Mouse (Mus musculus) intestine, postnatal 0 days (tissue): Measurements from ENCODE around the gene Hs3st5. TPM values are rescaled to one million over a fixed set of nuclear protein-coding genes. Genes with fewer than 3 reads are reported as not detected.

ENCODE experiments used
- ATAC-seq: fragments of 200-750 bp; cut with Nextera tagmentation; 2 replicates; pipeline ENCODE4 v1.8.0; 2017; ENCODE audit warnings: mild to moderate bottlenecking, moderate TSS enrichment, moderate library complexity
- H3K27ac ChIP-seq: fragments of 300-500 bp; sonication (generic); 2 replicates; pipeline ENCODE4 v1.5.1; 2014; ENCODE audit warnings: mild to moderate bottlenecking, low read depth, low read length, moderate library complexity
- H3K27me3 ChIP-seq: fragments of 300-500 bp; sonication (generic); replicated peaks from 2 replicates; pipeline ENCODE4 v1.6.1; 2014; ENCODE audit warnings: low read length, mixed read lengths; ENCODE audit not compliant: control insufficient read depth, insufficient read depth
- H3K36me3 ChIP-seq: fragments of 300-500 bp; sonication (generic); 2 replicates; pipeline ENCODE4 v1.6.1; 2014; ENCODE audit warnings: mild to moderate bottlenecking, moderate library complexity; ENCODE audit not compliant: control insufficient read depth, insufficient read depth
- H3K4me1 ChIP-seq: fragments of 300-500 bp; sonication (generic); replicated peaks from 2 replicates; pipeline ENCODE4 v1.6.1; 2014; ENCODE audit warnings: antibody characterized with exemption, low read length, mixed read lengths; ENCODE audit not compliant: control insufficient read depth, insufficient read depth
- H3K4me2 ChIP-seq: fragments of 300-500 bp; sonication (generic); replicated peaks from 2 replicates; pipeline ENCODE4 v1.6.1; 2014; ENCODE audit warnings: low read depth, mild to moderate bottlenecking, moderate library complexity
- H3K4me3 ChIP-seq: fragments of 300-500 bp; sonication (generic); 2 replicates; pipeline ENCODE4 v1.5.1; 2014; ENCODE audit warnings: low read depth, low read length
- H3K9ac ChIP-seq: fragments of 300-500 bp; sonication (generic); 2 replicates; pipeline ENCODE4 v1.6.1; 2014; ENCODE audit warnings: mild to moderate bottlenecking, low read depth, low read length
- H3K9me3 ChIP-seq: fragments of 300-500 bp; sonication (generic); 2 replicates; pipeline ENCODE4 v1.6.1; 2016; ENCODE audit warnings: mixed run types; ENCODE audit not compliant: control insufficient read depth
- CTCF ChIP-seq: sonication (generic); IDR thresholded peaks from 2 replicates; pipeline ENCODE4 v1.5.1; 2016; ENCODE audit warnings: low read depth, mild to moderate bottlenecking, control low read depth, antibody characterized with exemption, moderate library complexity
- WGBS: fragments of 180-500 bp; shearing (Covaris S2); extraction: QIAGEN DNeasy Blood & Tissue Kit; methylation state at CpG from one replicate; pipeline ENCODE4 v1.1.7; 2014; 5-methylcytosine and 5-hydroxymethylcytosine counted together
- polyA plus RNA-seq: library from polyadenylated mRNA; unstranded; fragments of >200 nt; fragmentation: Nextera tagmentation; extraction: Ambion mirVana; gene quantifications from 2 replicates; pipeline ENCODE4 v1.2.1, GENCODE M21; 2015

Hs3st5 gene
- polyA plus RNA-seq, 1 experiment from 2014 or later, result 1.4 TPM

DNA sequence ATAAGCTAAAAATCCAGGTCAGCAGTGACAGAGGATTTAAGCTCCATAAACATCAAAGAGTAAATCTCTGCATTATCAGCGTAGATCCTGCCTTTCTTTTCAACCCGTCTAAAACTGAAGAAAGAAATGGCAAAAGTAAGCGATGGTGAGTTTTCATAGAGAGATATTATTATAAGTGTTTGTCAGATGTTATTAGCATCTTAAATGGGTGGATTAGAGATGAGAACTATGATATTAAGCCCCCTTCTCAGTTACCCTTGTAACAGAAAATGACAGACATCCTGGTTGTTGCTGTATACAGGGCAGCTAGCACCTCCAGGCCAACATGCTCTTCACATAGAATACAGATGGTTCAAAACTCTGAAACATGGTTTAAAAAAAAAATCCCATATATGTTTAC, 22.6 kb upstream of the Hs3st5 start:
- Histone ChIP-seq H3K27ac (no peak overlapping the region), H3K4me3 (no peak overlapping the region), H3K4me2 (no peak overlapping the region), H3K9ac (no peak overlapping the region), H3K4me1 (no peaks in the 10 kb centered on the region), H3K9me3 (no peaks in the 10 kb centered on the region), H3K36me3 (no peaks in the 10 kb centered on the region), H3K27me3 (no peaks in the 10 kb centered on the region)
- no peak for TF ChIP-seq CTCF
- WGBS, result 64% methylated on average over 3 of the region's 3 CpGs
- ATAC-seq, result no peak

DNA sequence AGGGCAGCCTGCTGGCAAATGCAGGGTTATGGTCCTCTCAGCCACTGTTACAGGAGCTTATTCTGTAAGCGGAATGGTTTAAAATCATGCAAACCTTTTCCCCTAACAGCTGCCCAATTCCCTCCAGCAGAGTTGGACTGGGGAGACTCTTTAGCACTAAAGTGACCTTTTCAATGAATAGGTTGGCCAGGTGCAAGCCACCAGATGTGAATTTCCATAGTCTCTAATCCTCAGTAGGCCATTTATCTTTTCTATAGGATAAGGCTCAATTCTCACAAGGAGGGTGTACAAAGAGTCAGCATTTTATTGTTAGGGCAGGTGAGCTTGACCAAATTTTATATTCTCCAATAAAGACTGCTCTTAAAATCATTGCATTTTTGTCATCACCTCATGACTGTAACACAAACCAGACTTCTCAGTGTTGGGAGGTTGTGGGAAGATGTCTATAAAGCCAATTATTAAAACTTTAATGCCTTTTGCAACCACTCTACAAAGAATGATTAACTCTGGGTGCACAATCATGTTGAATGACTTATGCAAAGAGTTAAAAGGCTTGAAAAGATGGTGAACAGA, 21.8 kb upstream of the Hs3st5 start:
- Histone ChIP-seq H3K9me3 (no peaks in the 10 kb centered on the region), H3K4me2 (no peak overlapping the region), H3K4me1 (no peaks in the 10 kb centered on the region), H3K27ac (no peak overlapping the region), H3K4me3 (no peak overlapping the region), H3K36me3 (no peaks in the 10 kb centered on the region), H3K9ac (no peak overlapping the region), H3K27me3 (no peaks in the 10 kb centered on the region)
- 88% methylated on average over 1 of the region's 1 CpGs for WGBS
- ATAC-seq, result no peak
- TF ChIP-seq CTCF, result no peak

GRCm38 (mm10) chr10:36493566-36493965, 13.0 kb upstream of the Hs3st5 start:
- Histone ChIP-seq H3K4me1 (no peaks in the 10 kb centered on the region), H3K36me3 (no peaks in the 10 kb centered on the region), H3K4me2 (no peak overlapping the region), H3K9me3 (no peaks in the 10 kb centered on the region), H3K27me3 (no peaks in the 10 kb centered on the region), H3K4me3 (no peak overlapping the region), H3K9ac (no peak overlapping the region), H3K27ac (no peak overlapping the region)
- ATAC-seq, result no peak
- no peak for TF ChIP-seq CTCF
- WGBS, result 83% methylated on average over 1 of the region's 1 CpGs

- Histone ChIP-seq H3K4me1 (no peaks in the 10 kb centered on the region), H3K36me3 (no peaks in the 10 kb centered on the region), H3K9ac (no peak overlapping the region), H3K4me2 (no peak overlapping the region), H3K27ac (no peak overlapping the region), H3K9me3 (no peaks in the 10 kb centered on the region), H3K4me3 (no peak overlapping the region), H3K27me3 (no peaks in the 10 kb centered on the region)
- 76% methylated on average over 1 of the region's 1 CpGs for WGBS
- TF ChIP-seq CTCF, result no peak
- ATAC-seq, result no peak
Measured at GRCm38 (mm10) chr10:36499713-36500112, 6.9 kb upstream of the Hs3st5 start.

- peaks cover 26% of the 10 kb centered on the region for H3K27me3 ChIP-seq
- H3K27ac ChIP-seq, result no peak overlapping the region
- H3K4me1 ChIP-seq, result no peaks in the 10 kb centered on the region
- no peak overlapping the region for H3K9ac ChIP-seq
- no peaks in the 10 kb centered on the region for H3K9me3 ChIP-seq
- peak overlapping the region; percentile 54 for H3K4me3 ChIP-seq
- H3K36me3 ChIP-seq, result no peaks in the 10 kb centered on the region
- ATAC-seq, result peak; percentile 16; the same call in 1 of the 2 replicates
- WGBS, result 13% methylated on average over 13 of the region's 13 CpGs
- H3K4me2 ChIP-seq, result peak overlapping the region; percentile 95
- TF ChIP-seq CTCF, result no peak
Measured at GRCm38 (mm10) chr10:36506033-36506726, 434 bp upstream of the Hs3st5 start.

DNA sequence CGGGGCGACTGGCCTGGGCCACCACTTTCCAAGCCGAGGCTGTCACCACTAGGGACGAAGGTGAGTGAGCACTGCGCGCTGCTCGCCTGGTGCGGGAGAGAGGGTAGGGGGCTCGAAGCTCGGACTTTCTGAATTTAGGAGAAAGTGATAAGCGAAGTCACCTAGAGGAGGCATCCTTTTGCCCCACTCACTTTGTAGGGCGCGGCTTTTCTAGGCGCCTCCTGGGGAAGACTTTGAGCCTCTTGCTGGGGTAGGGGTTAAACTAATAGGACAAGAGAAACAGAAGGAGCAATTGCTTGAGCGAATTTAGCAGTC, 899 bp downstream of the Hs3st5 start:
- WGBS, result 0% methylated on average over 15 of the region's 15 CpGs
- Histone ChIP-seq H3K4me1 (no peaks in the 10 kb centered on the region), H3K4me2 (peak overlapping the region; percentile 95), H3K36me3 (no peaks in the 10 kb centered on the region), H3K9me3 (no peaks in the 10 kb centered on the region), H3K27me3 (peaks cover 26% of the 10 kb centered on the region), H3K27ac (no peak overlapping the region), H3K4me3 (peak overlapping the region; percentile 54), H3K9ac (0 out of 2 replicates have a peak overlapping the region, but pooled peaks have one; percentile 22)
- ATAC-seq, result no peak
- no peak for TF ChIP-seq CTCF
